Comparison of ENCODE assay signal across 8 mouse cellular contexts in genomic region chr12:29697526-29698500, GRCm38 (mm10).
DNase-seq lines count a peak whose midpoint lies in the region; ATAC-seq and TF ChIP-seq lines count a peak whose summit lies in the region.

No protein-coding gene starts in this region.

- 76% methylated on average over 12 of the region's 12 CpGs for WGBS in cerebellum, adult 2 months
- 77% methylated on average over 12 of the region's 12 CpGs for WGBS in kidney, adult 2 months

- no peak for TF ChIP-seq POLR2A in cerebellum, adult 2 months (IDR thresholded peaks at IDR 0.05; ENCODE audit: borderline replicate concordance, insufficient read depth, low read length)
- no peak for TF ChIP-seq POLR2A in kidney, adult 2 months (IDR thresholded peaks at IDR 0.05; ENCODE audit: low read depth, low read length)

- no peak for TF ChIP-seq CTCF in cerebellum, adult 2 months (IDR thresholded peaks at IDR 0.05; ENCODE audit: borderline replicate concordance, insufficient read depth, low read depth, low read length)
- no peak for TF ChIP-seq CTCF in layer of hippocampus, adult 2 months (conservative IDR thresholded peaks at IDR 0.05)
- TF ChIP-seq CTCF in kidney, adult 2 months (conservative IDR thresholded peaks at IDR 0.05; ENCODE audit: insufficient read depth, insufficient read length, low read depth, low read length) = no peak

- no peak for ATAC-seq in cerebellum, adult (ENCODE audit: insufficient number of reproducible peaks, low FRiP score, low TSS enrichment)
- ATAC-seq in megakaryocyte progenitor cell, adult 5-6 weeks (replicated peaks; ENCODE audit: poor library complexity) = 0 out of 2 replicates have a peak, but pooled peaks have one; percentile 20

- peak overlapping the region; percentile 34; the same call in 1 of the 2 replicates for H3K27ac ChIP-seq in cerebellum, adult 2 months (ENCODE audit: insufficient read depth, low read length)
- peak overlapping the region; percentile 87 for H3K27ac ChIP-seq in layer of hippocampus, adult 2 months
- H3K27ac ChIP-seq in kidney, adult 2 months (ENCODE audit: insufficient read depth, low read depth, low read length) = no peak overlapping the region

- no peaks in the 10 kb centered on the region for H3K36me3 ChIP-seq in kidney, adult 2 months (ENCODE audit: control insufficient read depth, insufficient read depth, low read length)

- H3K27me3 ChIP-seq in cerebellum, adult 2 months (ENCODE audit: control insufficient read depth, insufficient read depth, low read length) = no peaks in the 10 kb centered on the region
- H3K27me3 ChIP-seq in kidney, adult 2 months (replicated peaks; ENCODE audit: control insufficient read depth, insufficient read depth, low read length) = no peaks in the 10 kb centered on the region

- peaks cover 42% of the 10 kb centered on the region for H3K4me1 ChIP-seq in cerebellum, adult 2 months (ENCODE audit: control insufficient read depth, insufficient read depth, low read length)
- H3K4me1 ChIP-seq in kidney, adult 2 months (ENCODE audit: control insufficient read depth, insufficient read depth, low read length) = no peaks in the 10 kb centered on the region

- peak; percentile 31 to 45 for DNase-seq in cerebellum, adult 2 months
- DNase-seq in frontal cortex, adult 2 months (ENCODE audit: extremely low spot score in 1 of 2, low spot score in 1 of 2) = peak; percentile 78 to 87
- peak; percentile 42 to 77 for DNase-seq in layer of hippocampus, adult 2 months (ENCODE audit: low spot score in 2 of 2)
- peak; percentile 93 for DNase-seq in telencephalon, adult 2 months (ENCODE audit: low read depth, low spot score)
- no peak for DNase-seq in kidney, adult 2 months
- DNase-seq in adrenal gland, adult 18-20 months (ENCODE audit: low spot score in 2 of 2) = no peak

- no peak overlapping the region for H3K4me3 ChIP-seq in cerebellum, adult 2 months (replicated peaks; ENCODE audit: insufficient read depth, low read depth, low read length)
- H3K4me3 ChIP-seq in layer of hippocampus, adult 2 months = no peak overlapping the region
- no peak overlapping the region for H3K4me3 ChIP-seq in kidney, adult 2 months (ENCODE audit: insufficient read depth, low read depth, low read length)

Comparison
In these comparisons a context has a peak if more than half of its experiments do, and no peak if none do; other contexts are left out.
1. DNase-seq: peak in cerebellum, adult 2 months (2 of 2), frontal cortex, adult 2 months (2 of 2), layer of hippocampus, adult 2 months (2 of 2) and telencephalon, adult 2 months (single experiment); none in kidney, adult 2 months (single experiment) and adrenal gland, adult 18-20 months (0 of 2).